Comparison of ENCODE assay signal across 7 mouse cellular contexts in genomic region chr14:26459516-26459915, GRCm38 (mm10).
DNase-seq lines count a peak whose midpoint lies in the region.

No protein-coding gene starts in this region.

- intact Hi-C loops in heart, postnatal 14 days (cut with DNase I), result loop anchor here (2.0 kb wide), 1 partner anchor 83 kb away; no protein-coding TSS in a partner anchor
- intact Hi-C loops in heart, postnatal 25 days (cut with DNase I), result loop anchor here (5.0 kb wide), 1 partner anchor 82 kb away; no protein-coding TSS in a partner anchor

- peak; percentile 41 to 58 for DNase-seq in heart, postnatal 14 days
- no peak for DNase-seq in heart, postnatal 25 days (ENCODE audit: low spot score)
- peak; percentile 29 for DNase-seq in ovary, postnatal 14 days (ENCODE audit: low spot score)
- no peak for DNase-seq in ovary, adult 18-20 months (ENCODE audit: low spot score)
- DNase-seq in adrenal gland, postnatal 36 days, result peak; percentile 27 to 36
- DNase-seq in retina, postnatal 1 day, result peak; percentile 61
- no peak for DNase-seq in yolk sac, embryonic 10.5 days (ENCODE audit: low spot score)

Comparison
In these comparisons a context has a peak if more than half of its experiments do, and no peak if none do; other contexts are left out.
1. DNase-seq: peak in heart, postnatal 14 days (2 of 2), ovary, postnatal 14 days (single experiment), adrenal gland, postnatal 36 days (2 of 2) and retina, postnatal 1 day (single experiment); none in heart, postnatal 25 days (single experiment), ovary, adult 18-20 months (single experiment) and yolk sac, embryonic 10.5 days (single experiment).